Comparison of ENCODE assay signal across 10 mouse cellular contexts in genomic region chr1:151986024-151986778, GRCm38 (mm10).
DNase-seq lines count a peak whose midpoint lies in the region; ATAC-seq and TF ChIP-seq lines count a peak whose summit lies in the region.
"Had no signal": no experiment of that assay in that cellular context is flagged by ENCODE, and none has a peak within 500 bp of the region (broad histone marks: within the 10 kb centered on the region; RNA-seq: fewer than 3 reads in every experiment).

No protein-coding gene starts in this region.

- H3K27me3 ChIP-seq in heart, embryonic 13.5 days (replicated peaks) = no peaks in the 10 kb centered on the region
- H3K27me3 ChIP-seq in kidney, adult 2 months (replicated peaks; ENCODE audit: control insufficient read depth, insufficient read depth, low read length) = no peaks in the 10 kb centered on the region
- H3K27me3 ChIP-seq in kidney, embryonic 16.5 days (ENCODE audit: insufficient read depth, low read length) = no peaks in the 10 kb centered on the region
- H3K27me3 ChIP-seq: kidney, embryonic 15.5 days had no signal

- intact Hi-C loops in gastrocnemius, postnatal 36 days (cut with DNase I) = no loop called here

- peak overlapping the region; percentile 34 for H3K27ac ChIP-seq in heart, embryonic 13.5 days (replicated peaks)
- H3K27ac ChIP-seq in kidney, adult 2 months (ENCODE audit: insufficient read depth, low read depth, low read length) = no peak overlapping the region
- H3K27ac ChIP-seq in kidney, embryonic 16.5 days (ENCODE audit: low read length) = no peak overlapping the region
- H3K27ac ChIP-seq: kidney, embryonic 15.5 days had no signal

- H3K4me3 ChIP-seq in heart, embryonic 13.5 days = no peak overlapping the region
- no peak overlapping the region for H3K4me3 ChIP-seq in kidney, adult 2 months (ENCODE audit: insufficient read depth, low read depth, low read length)
- H3K4me3 ChIP-seq in kidney, embryonic 16.5 days (ENCODE audit: low read length) = no peak overlapping the region
- H3K4me3 ChIP-seq: kidney, embryonic 15.5 days had no signal

- H3K9me3 ChIP-seq in heart, embryonic 13.5 days = no peaks in the 10 kb centered on the region
- no peaks in the 10 kb centered on the region for H3K9me3 ChIP-seq in kidney, embryonic 16.5 days (ENCODE audit: low read length)
- H3K9me3 ChIP-seq: kidney, embryonic 15.5 days had no signal

- H3K4me1 ChIP-seq in heart, embryonic 13.5 days = peaks cover 24% of the 10 kb centered on the region
- no peaks in the 10 kb centered on the region for H3K4me1 ChIP-seq in kidney, adult 2 months (ENCODE audit: control insufficient read depth, insufficient read depth, low read length)
- H3K4me1 ChIP-seq in kidney, embryonic 16.5 days (ENCODE audit: insufficient read depth, low read length) = peaks cover 17% of the 10 kb centered on the region; the same call in 1 of the 2 replicates

- no peak overlapping the region for H3K4me2 ChIP-seq in heart, embryonic 13.5 days
- H3K4me2 ChIP-seq in kidney, embryonic 16.5 days (replicated peaks; ENCODE audit: low read depth, low read length) = no peak overlapping the region
- H3K4me2 ChIP-seq: kidney, embryonic 15.5 days had no signal

- H3K9ac ChIP-seq in heart, embryonic 13.5 days = no peak overlapping the region
- H3K9ac ChIP-seq in kidney, embryonic 16.5 days (replicated peaks; ENCODE audit: low read length) = no peak overlapping the region
- H3K9ac ChIP-seq: kidney, embryonic 15.5 days; liver, postnatal 0 days had no signal

- no peak for TF ChIP-seq POLR2A in kidney, adult 2 months (IDR thresholded peaks at IDR 0.05; ENCODE audit: low read depth, low read length)

- 47% methylated on average over 11 of the region's 11 CpGs for WGBS in heart, embryonic 13.5 days
- WGBS in kidney, adult 2 months = 70% methylated on average over 11 of the region's 11 CpGs
- 67% methylated on average over 11 of the region's 11 CpGs for WGBS in kidney, embryonic 16.5 days

- no peak for TF ChIP-seq CTCF in kidney, adult 2 months (conservative IDR thresholded peaks at IDR 0.05; ENCODE audit: insufficient read depth, insufficient read length, low read depth, low read length)

- peak; percentile 43 for DNase-seq in gastrocnemius, postnatal 25 days
- DNase-seq in gastrocnemius, postnatal 36 days = no peak
- peak; percentile 98 for DNase-seq in brain, adult 2 months (ENCODE audit: low read depth, low spot score)
- peak; percentile 78 to 88 for DNase-seq in cerebellum, adult 18-20 months
- no peak for DNase-seq in kidney, adult 2 months
- DNase-seq in urinary bladder, adult 18-20 months (ENCODE audit: low spot score in 2 of 2) = no peak
- DNase-seq: liver, postnatal 0 days had no signal

- H3K36me3 ChIP-seq in heart, embryonic 13.5 days = no peaks in the 10 kb centered on the region; the same call in 1 of the 2 replicates
- H3K36me3 ChIP-seq in kidney, adult 2 months (ENCODE audit: control insufficient read depth, insufficient read depth, low read length) = no peaks in the 10 kb centered on the region
- H3K36me3 ChIP-seq in kidney, embryonic 16.5 days (ENCODE audit: insufficient read depth, low read length) = no peaks in the 10 kb centered on the region
- H3K36me3 ChIP-seq: kidney, embryonic 15.5 days had no signal

- ATAC-seq in heart, embryonic 13.5 days (ENCODE audit: extremely low read depth, insufficient number of reproducible peaks, low FRiP score, low TSS enrichment) = peak; percentile 51; the same call in 1 of the 2 replicates
- no peak; the same call in 1 of the 2 replicates for ATAC-seq in kidney, embryonic 16.5 days (ENCODE audit: low FRiP score, low TSS enrichment)
- ATAC-seq: liver, postnatal 0 days had no signal

Comparison
In these comparisons a context has a peak if more than half of its experiments do, and no peak if none do; other contexts are left out.
1. DNase-seq: peak in gastrocnemius, postnatal 25 days (single experiment), brain, adult 2 months (single experiment) and cerebellum, adult 18-20 months (2 of 2); none in gastrocnemius, postnatal 36 days (0 of 2), kidney, adult 2 months (single experiment) and urinary bladder, adult 18-20 months (0 of 2).